Mouse (Mus musculus): ENCODE data around the gene Stx8. TPM values are rescaled to one million over a fixed set of nuclear protein-coding genes. Genes with fewer than 3 reads are reported as not detected.

The Stx8 gene
- total and polyA plus RNA-seq, 2 experiments: 3.5 to 12.9 TPM

GRCm38 (mm10) chr11:68082756-68083155, 116.8 kb downstream of the Stx8 start:
- TF ChIP-seq POLR2A (IDR thresholded peaks at IDR 0.05; ENCODE audit: extremely low read depth, insufficient read depth, low read length) (no peak), CTCF (IDR thresholded peaks at IDR 0.05; ENCODE audit: low read depth, low read length) (no peak)
- Histone ChIP-seq H3K27ac (replicated peaks; ENCODE audit: insufficient read depth, low read depth, low read length) (no peak overlapping the region), H3K36me3 (ENCODE audit: control insufficient read depth, insufficient read depth, low read length) (no peaks in the 10 kb centered on the region), H3K79me2 (ENCODE audit: control insufficient read depth, insufficient read depth, low read length) (no peaks in the 10 kb centered on the region), H3K4me1 (ENCODE audit: control insufficient read depth, insufficient read depth, low read length) (no peaks in the 10 kb centered on the region), H3K4me3 (ENCODE audit: insufficient read depth, low read depth, low read length) (no peak overlapping the region), H3K9ac (ENCODE audit: low read depth, low read length) (no peak overlapping the region), H3K27me3 (ENCODE audit: control insufficient read depth, insufficient read depth, low read length) (no peaks in the 10 kb centered on the region)
- WGBS: 97% methylated on average over 12 of the region's 12 CpGs
- DNase-seq (ENCODE audit: extremely low read depth, low read depth, low spot score): no peak

DNA sequence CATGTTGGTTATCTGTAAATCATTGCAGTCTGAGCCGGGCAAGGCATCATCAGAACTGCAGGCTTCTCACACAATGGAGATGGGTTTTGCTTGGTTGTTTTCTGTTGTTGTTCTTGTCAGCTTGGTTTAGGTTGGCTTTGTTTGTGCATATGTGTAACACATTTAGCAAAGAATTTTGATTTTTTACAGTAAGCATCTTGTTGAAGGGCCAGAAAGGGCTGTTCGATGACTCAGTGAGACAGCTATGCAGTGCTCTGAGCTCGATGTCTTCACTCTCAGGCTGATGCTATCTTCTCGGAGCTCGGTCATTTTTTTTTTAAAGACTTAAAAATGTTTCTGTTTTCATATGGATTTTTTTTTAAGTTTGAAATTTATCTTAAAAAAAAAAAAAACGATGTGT, 117.6 kb downstream of the Stx8 start:
- Histone ChIP-seq H3K9ac (ENCODE audit: low read depth, low read length) (no peak overlapping the region), H3K4me1 (ENCODE audit: control insufficient read depth, insufficient read depth, low read length) (no peaks in the 10 kb centered on the region), H3K79me2 (ENCODE audit: control insufficient read depth, insufficient read depth, low read length) (no peaks in the 10 kb centered on the region), H3K4me3 (ENCODE audit: insufficient read depth, low read depth, low read length) (no peak overlapping the region), H3K36me3 (ENCODE audit: control insufficient read depth, insufficient read depth, low read length) (no peaks in the 10 kb centered on the region), H3K27ac (replicated peaks; ENCODE audit: insufficient read depth, low read depth, low read length) (no peak overlapping the region), H3K27me3 (ENCODE audit: control insufficient read depth, insufficient read depth, low read length) (no peaks in the 10 kb centered on the region)
- 91% methylated on average over 6 of the region's 6 CpGs for WGBS
- no peak for TF ChIP-seq POLR2A (IDR thresholded peaks at IDR 0.05; ENCODE audit: extremely low read depth, insufficient read depth, low read length)
- no peak for TF ChIP-seq CTCF (IDR thresholded peaks at IDR 0.05; ENCODE audit: low read depth, low read length)
- no peak for DNase-seq (ENCODE audit: extremely low read depth, low read depth, low spot score)

GRCm38 (mm10) chr11:68086221-68086620, 120.2 kb downstream of the Stx8 start:
- WGBS: 83% methylated on average over 9 of the region's 9 CpGs
- no peak for TF ChIP-seq CTCF (IDR thresholded peaks at IDR 0.05; ENCODE audit: low read depth, low read length)
- no peak for TF ChIP-seq POLR2A (IDR thresholded peaks at IDR 0.05; ENCODE audit: extremely low read depth, insufficient read depth, low read length)
- no peaks in the 10 kb centered on the region for H3K4me1 ChIP-seq (ENCODE audit: control insufficient read depth, insufficient read depth, low read length)
- no peak for DNase-seq (ENCODE audit: extremely low read depth, low read depth, low spot score)
- H3K79me2 ChIP-seq (ENCODE audit: control insufficient read depth, insufficient read depth, low read length): no peaks in the 10 kb centered on the region
- no peak overlapping the region for H3K27ac ChIP-seq (replicated peaks; ENCODE audit: insufficient read depth, low read depth, low read length)
- no peak overlapping the region for H3K9ac ChIP-seq (ENCODE audit: low read depth, low read length)
- no peaks in the 10 kb centered on the region for H3K27me3 ChIP-seq (ENCODE audit: control insufficient read depth, insufficient read depth, low read length)
- H3K4me3 ChIP-seq (ENCODE audit: insufficient read depth, low read depth, low read length): no peak overlapping the region
- no peaks in the 10 kb centered on the region for H3K36me3 ChIP-seq (ENCODE audit: control insufficient read depth, insufficient read depth, low read length)

GRCm38 (mm10) chr11:68089426-68089825, 123.4 kb downstream of the Stx8 start:
- TF ChIP-seq CTCF (IDR thresholded peaks at IDR 0.05; ENCODE audit: low read depth, low read length) (no peak), POLR2A (IDR thresholded peaks at IDR 0.05; ENCODE audit: extremely low read depth, insufficient read depth, low read length) (no peak)
- WGBS: 91% methylated on average over 9 of the region's 9 CpGs
- no peak for DNase-seq (ENCODE audit: extremely low read depth, low read depth, low spot score)

GRCm38 (mm10) chr11:68089885-68090592, 124.0 kb downstream of the Stx8 start:
- Histone ChIP-seq H3K9ac (ENCODE audit: low read depth, low read length) (no peak overlapping the region), H3K36me3 (ENCODE audit: control insufficient read depth, insufficient read depth, low read length) (no peaks in the 10 kb centered on the region), H3K4me3 (ENCODE audit: insufficient read depth, low read depth, low read length) (no peak overlapping the region), H3K27me3 (ENCODE audit: control insufficient read depth, insufficient read depth, low read length) (no peaks in the 10 kb centered on the region), H3K79me2 (ENCODE audit: control insufficient read depth, insufficient read depth, low read length) (no peaks in the 10 kb centered on the region; the same call in 1 of the 2 replicates), H3K27ac (replicated peaks; ENCODE audit: insufficient read depth, low read depth, low read length) (no peak overlapping the region), H3K4me1 (ENCODE audit: control insufficient read depth, insufficient read depth, low read length) (peaks cover 2% of the 10 kb centered on the region; the same call in 1 of the 2 replicates)
- no peak for DNase-seq (ENCODE audit: extremely low read depth, low read depth, low spot score)
- WGBS: 77% methylated on average over 13 of the region's 13 CpGs
- TF ChIP-seq POLR2A (IDR thresholded peaks at IDR 0.05; ENCODE audit: extremely low read depth, insufficient read depth, low read length): no peak
- TF ChIP-seq CTCF (IDR thresholded peaks at IDR 0.05; ENCODE audit: low read depth, low read length): no peak

More at GRCm38 (mm10) chr11:68089426-68089825, 123.4 kb downstream of the Stx8 start:
- peaks cover 2% of the 10 kb centered on the region; the same call in 1 of the 2 replicates for H3K4me1 ChIP-seq (ENCODE audit: control insufficient read depth, insufficient read depth, low read length)
- H3K27ac ChIP-seq (replicated peaks; ENCODE audit: insufficient read depth, low read depth, low read length): no peak overlapping the region
- no peak overlapping the region for H3K9ac ChIP-seq (ENCODE audit: low read depth, low read length)
- H3K4me3 ChIP-seq (ENCODE audit: insufficient read depth, low read depth, low read length): no peak overlapping the region
- no peaks in the 10 kb centered on the region for H3K36me3 ChIP-seq (ENCODE audit: control insufficient read depth, insufficient read depth, low read length)
- H3K79me2 ChIP-seq (ENCODE audit: control insufficient read depth, insufficient read depth, low read length): no peaks in the 10 kb centered on the region; the same call in 1 of the 2 replicates
- no peaks in the 10 kb centered on the region for H3K27me3 ChIP-seq (ENCODE audit: control insufficient read depth, insufficient read depth, low read length)
